Mouse (Mus musculus): ENCODE measurements around the gene Gm11096. TPM values are rescaled to one million over a fixed set of nuclear protein-coding genes. Genes with fewer than 3 reads are reported as not detected.

Gm11096 gene
- polyA plus RNA-seq, 1 experiment from 2014 or later = not detected

- no peak overlapping the region for H3K27ac ChIP-seq
- WGBS = 20% methylated on average over 10 of the region's 10 CpGs
- H3K9ac ChIP-seq (replicated peaks) = no peak overlapping the region
- peaks cover 6% of the 10 kb centered on the region; the same call in 1 of the 2 replicates for H3K27me3 ChIP-seq
- no peaks in the 10 kb centered on the region for H3K9me3 ChIP-seq
- H3K4me3 ChIP-seq (replicated peaks) = no peak overlapping the region
- no peak for ATAC-seq (ENCODE audit: insufficient number of reproducible peaks, insufficient read depth, low FRiP score, low TSS enrichment, low read depth)
- peaks cover 14% of the 10 kb centered on the region for H3K4me1 ChIP-seq (replicated peaks)
- H3K4me2 ChIP-seq = no peak overlapping the region
- H3K36me3 ChIP-seq = no peaks in the 10 kb centered on the region
Observed at GRCm38 (mm10) chr17:81424256-81424912, 17.2 kb upstream of the Gm11096 start.

GRCm38 (mm10) chr17:81427245-81427644 lies 14.3 kb upstream of the Gm11096 start:
- H3K36me3 ChIP-seq = peaks cover under 1% of the 10 kb centered on the region; the same call in 1 of the 2 replicates
- no peak for ATAC-seq (ENCODE audit: insufficient number of reproducible peaks, insufficient read depth, low FRiP score, low TSS enrichment, low read depth)
- H3K4me3 ChIP-seq (replicated peaks) = no peak overlapping the region
- WGBS = 77% methylated on average over 7 of the region's 7 CpGs
- H3K4me1 ChIP-seq (replicated peaks) = peaks cover 14% of the 10 kb centered on the region
- no peak overlapping the region for H3K27ac ChIP-seq
- peaks cover 6% of the 10 kb centered on the region; the same call in 1 of the 2 replicates for H3K27me3 ChIP-seq
- no peaks in the 10 kb centered on the region for H3K9me3 ChIP-seq
- no peak overlapping the region for H3K4me2 ChIP-seq
- no peak overlapping the region for H3K9ac ChIP-seq (replicated peaks)

GRCm38 (mm10) chr17:81432733-81433132 lies 8.8 kb upstream of the Gm11096 start:
- Histone ChIP-seq H3K9ac (replicated peaks) (no peak overlapping the region), H3K36me3 (peaks cover 3% of the 10 kb centered on the region; the same call in 1 of the 2 replicates), H3K4me3 (replicated peaks) (no peak overlapping the region), H3K27ac (no peak overlapping the region), H3K4me2 (no peak overlapping the region), H3K9me3 (no peaks in the 10 kb centered on the region), H3K4me1 (replicated peaks) (peaks cover 5% of the 10 kb centered on the region; the same call in 1 of the 2 replicates), H3K27me3 (no peaks in the 10 kb centered on the region; the same call in 1 of the 2 replicates)
- no peak for ATAC-seq (ENCODE audit: insufficient number of reproducible peaks, insufficient read depth, low FRiP score, low TSS enrichment, low read depth)
- WGBS = 76% methylated on average over 2 of the region's 2 CpGs

GRCm38 (mm10) chr17:81433148-81433547 lies 8.4 kb upstream of the Gm11096 start:
- Histone ChIP-seq H3K9me3 (no peaks in the 10 kb centered on the region), H3K9ac (replicated peaks) (no peak overlapping the region), H3K27ac (no peak overlapping the region), H3K4me2 (no peak overlapping the region), H3K27me3 (no peaks in the 10 kb centered on the region; the same call in 1 of the 2 replicates), H3K4me1 (replicated peaks) (peaks cover 4% of the 10 kb centered on the region; the same call in 1 of the 2 replicates), H3K36me3 (peaks cover 3% of the 10 kb centered on the region; the same call in 1 of the 2 replicates), H3K4me3 (replicated peaks) (no peak overlapping the region)
- WGBS = 40% methylated on average over 5 of the region's 5 CpGs
- ATAC-seq (ENCODE audit: insufficient number of reproducible peaks, insufficient read depth, low FRiP score, low TSS enrichment, low read depth) = no peak

- WGBS = 67% methylated on average over 3 of the region's 3 CpGs
- Histone ChIP-seq H3K4me1 (replicated peaks) (peaks cover 4% of the 10 kb centered on the region; the same call in 1 of the 2 replicates), H3K9ac (replicated peaks) (no peak overlapping the region), H3K36me3 (no peaks in the 10 kb centered on the region), H3K9me3 (no peaks in the 10 kb centered on the region), H3K27ac (no peak overlapping the region), H3K4me2 (no peak overlapping the region), H3K27me3 (no peaks in the 10 kb centered on the region), H3K4me3 (replicated peaks) (no peak overlapping the region)
- no peak for ATAC-seq (ENCODE audit: insufficient number of reproducible peaks, insufficient read depth, low FRiP score, low TSS enrichment, low read depth)
Observed at GRCm38 (mm10) chr17:81455269-81455668, 13.7 kb downstream of the Gm11096 start.

GRCm38 (mm10) chr17:81455977-81456376 lies 14.4 kb downstream of the Gm11096 start:
- Histone ChIP-seq H3K4me3 (replicated peaks) (no peak overlapping the region), H3K36me3 (no peaks in the 10 kb centered on the region), H3K27ac (no peak overlapping the region), H3K27me3 (no peaks in the 10 kb centered on the region), H3K9me3 (no peaks in the 10 kb centered on the region), H3K4me1 (replicated peaks) (peaks cover 4% of the 10 kb centered on the region; the same call in 1 of the 2 replicates), H3K4me2 (no peak overlapping the region), H3K9ac (replicated peaks) (no peak overlapping the region)
- WGBS = 86% methylated on average over 7 of the region's 7 CpGs
- ATAC-seq (ENCODE audit: insufficient number of reproducible peaks, insufficient read depth, low FRiP score, low TSS enrichment, low read depth) = no peak

- no peak overlapping the region for H3K4me3 ChIP-seq (replicated peaks)
- no peak overlapping the region for H3K9ac ChIP-seq (replicated peaks)
- H3K27me3 ChIP-seq = no peaks in the 10 kb centered on the region
- H3K27ac ChIP-seq = no peak overlapping the region
- H3K4me2 ChIP-seq = no peak overlapping the region
- WGBS = 92% methylated on average over 3 of the region's 3 CpGs
- no peaks in the 10 kb centered on the region for H3K9me3 ChIP-seq
- peaks cover 4% of the 10 kb centered on the region; the same call in 1 of the 2 replicates for H3K4me1 ChIP-seq (replicated peaks)
- H3K36me3 ChIP-seq = no peaks in the 10 kb centered on the region
- ATAC-seq (ENCODE audit: insufficient number of reproducible peaks, insufficient read depth, low FRiP score, low TSS enrichment, low read depth) = no peak
Observed at GRCm38 (mm10) chr17:81459379-81459778, 17.8 kb downstream of the Gm11096 start.

- H3K36me3 ChIP-seq = no peaks in the 10 kb centered on the region
- ATAC-seq (ENCODE audit: insufficient number of reproducible peaks, insufficient read depth, low FRiP score, low TSS enrichment, low read depth) = no peak
Observed at GRCm38 (mm10) chr17:81468941-81469340, 27.4 kb downstream of the Gm11096 start.

GRCm38 (mm10) chr17:81473363-81473762 lies 31.8 kb downstream of the Gm11096 start:
- H3K4me1 ChIP-seq (replicated peaks) = no peaks in the 10 kb centered on the region
- no peaks in the 10 kb centered on the region for H3K36me3 ChIP-seq
- WGBS = 15% methylated on average over 3 of the region's 3 CpGs
- no peak overlapping the region for H3K27ac ChIP-seq
- no peak overlapping the region for H3K9ac ChIP-seq (replicated peaks)
- no peak overlapping the region for H3K4me2 ChIP-seq
- ATAC-seq (ENCODE audit: insufficient number of reproducible peaks, insufficient read depth, low FRiP score, low TSS enrichment, low read depth) = no peak
- H3K9me3 ChIP-seq = no peaks in the 10 kb centered on the region
- no peak overlapping the region for H3K4me3 ChIP-seq (replicated peaks)
- H3K27me3 ChIP-seq = no peaks in the 10 kb centered on the region

More at GRCm38 (mm10) chr17:81468941-81469340, 27.4 kb downstream of the Gm11096 start:
- Histone ChIP-seq H3K4me2 (no peak overlapping the region), H3K4me1 (replicated peaks) (no peaks in the 10 kb centered on the region), H3K27me3 (no peaks in the 10 kb centered on the region), H3K9ac (replicated peaks) (no peak overlapping the region), H3K9me3 (no peaks in the 10 kb centered on the region), H3K27ac (no peak overlapping the region), H3K4me3 (replicated peaks) (no peak overlapping the region)
- 77% methylated on average over 5 of the region's 5 CpGs for WGBS

- no peak for ATAC-seq (ENCODE audit: insufficient number of reproducible peaks, insufficient read depth, low FRiP score, low TSS enrichment, low read depth)
- Histone ChIP-seq H3K4me2 (no peak overlapping the region), H3K4me3 (replicated peaks) (no peak overlapping the region), H3K27ac (no peak overlapping the region), H3K4me1 (replicated peaks) (peaks cover 8% of the 10 kb centered on the region), H3K27me3 (no peaks in the 10 kb centered on the region), H3K9me3 (no peaks in the 10 kb centered on the region), H3K9ac (replicated peaks) (no peak overlapping the region), H3K36me3 (no peaks in the 10 kb centered on the region)
- 74% methylated on average over 1 of the region's 1 CpGs for WGBS
Observed at GRCm38 (mm10) chr17:81477420-81477819, 35.9 kb downstream of the Gm11096 start.

- ATAC-seq (ENCODE audit: insufficient number of reproducible peaks, insufficient read depth, low FRiP score, low TSS enrichment, low read depth) = no peak
- Histone ChIP-seq H3K9ac (replicated peaks) (no peak overlapping the region), H3K4me1 (replicated peaks) (peaks cover 8% of the 10 kb centered on the region), H3K27ac (no peak overlapping the region), H3K9me3 (no peaks in the 10 kb centered on the region), H3K27me3 (no peaks in the 10 kb centered on the region), H3K36me3 (no peaks in the 10 kb centered on the region), H3K4me3 (replicated peaks) (no peak overlapping the region), H3K4me2 (no peak overlapping the region)
- 32% methylated on average over 4 of the region's 4 CpGs for WGBS
Observed at GRCm38 (mm10) chr17:81479807-81480206, 38.2 kb downstream of the Gm11096 start.

Data from limb, embryonic 12.5 days (tissue).